Comparison of ENCODE assay signal across 25 mouse cellular contexts in genomic region chr6:147794351-147794750, GRCm38 (mm10).
DNase-seq lines count a peak whose midpoint lies in the region; ATAC-seq and TF ChIP-seq lines count a peak whose summit lies in the region.
"Had no signal": no experiment of that assay in that cellular context is flagged by ENCODE, and none has a peak within 500 bp of the region (broad histone marks: within the 10 kb centered on the region; RNA-seq: fewer than 3 reads in every experiment).

No protein-coding gene starts in this region.

- intact Hi-C loops in heart, postnatal 14 days (cut with DNase I) = no loop called here

- 63% methylated on average over 4 of the region's 4 CpGs for WGBS in embryonic facial prominence, embryonic 14.5 days
- WGBS in embryonic facial prominence, embryonic 10.5 days = 71% methylated on average over 4 of the region's 4 CpGs
- WGBS in lung, adult 2 months = 80% methylated on average over 4 of the region's 4 CpGs

- no peaks in the 10 kb centered on the region for H3K36me3 ChIP-seq in embryonic facial prominence, embryonic 14.5 days (ENCODE audit: control insufficient read depth, insufficient read depth, low read length)
- H3K36me3 ChIP-seq in embryonic facial prominence, embryonic 10.5 days (replicated peaks) = no peaks in the 10 kb centered on the region
- H3K36me3 ChIP-seq: embryonic facial prominence, embryonic 12.5 days; forebrain, embryonic 12.5 days; forebrain, embryonic 15.5 days; hindbrain, embryonic 10.5 days; hindbrain, embryonic 13.5 days had no signal

- peaks cover 5% of the 10 kb centered on the region; the same call in 1 of the 2 replicates for H3K4me1 ChIP-seq in embryonic facial prominence, embryonic 14.5 days (ENCODE audit: control insufficient read depth, insufficient read depth, low read length)
- no peaks in the 10 kb centered on the region for H3K4me1 ChIP-seq in embryonic facial prominence, embryonic 10.5 days
- no peaks in the 10 kb centered on the region for H3K4me1 ChIP-seq in lung, adult 2 months (ENCODE audit: control insufficient read depth, insufficient read depth, low read length)
- H3K4me1 ChIP-seq: embryonic facial prominence, embryonic 12.5 days; forebrain, embryonic 12.5 days; forebrain, embryonic 15.5 days; hindbrain, embryonic 10.5 days; hindbrain, embryonic 13.5 days had no signal

- no peak for TF ChIP-seq CTCF in lung, adult 2 months (IDR thresholded peaks at IDR 0.05; ENCODE audit: insufficient read depth, low read length)

- H3K27ac ChIP-seq in embryonic facial prominence, embryonic 14.5 days (replicated peaks; ENCODE audit: low read depth, low read length) = no peak overlapping the region
- H3K27ac ChIP-seq in embryonic facial prominence, embryonic 10.5 days (replicated peaks) = no peak overlapping the region
- H3K27ac ChIP-seq: embryonic facial prominence, embryonic 12.5 days; forebrain, embryonic 12.5 days; forebrain, embryonic 15.5 days; hindbrain, embryonic 10.5 days; hindbrain, embryonic 13.5 days had no signal

- ATAC-seq in embryonic facial prominence, embryonic 14.5 days (ENCODE audit: low read depth) = no peak
- ATAC-seq: CD4-positive, CD25-positive, alpha-beta regulatory T cell, adult 4 months; forebrain, embryonic 15.5 days; hindbrain, embryonic 16.5 days; inflammation-experienced regulatory T-cells, adult 6 months; intestine, postnatal 0 days; Patski had no signal

- no peaks in the 10 kb centered on the region for H3K9me3 ChIP-seq in embryonic facial prominence, embryonic 14.5 days (ENCODE audit: control insufficient read depth, low read length)
- no peaks in the 10 kb centered on the region for H3K9me3 ChIP-seq in embryonic facial prominence, embryonic 10.5 days
- H3K9me3 ChIP-seq: embryonic facial prominence, embryonic 12.5 days; forebrain, embryonic 12.5 days; forebrain, embryonic 15.5 days; hindbrain, embryonic 10.5 days; hindbrain, embryonic 13.5 days had no signal

- H3K27me3 ChIP-seq in embryonic facial prominence, embryonic 14.5 days (replicated peaks; ENCODE audit: control insufficient read depth, insufficient read depth, low read length) = 0 out of 2 replicates have a peak, but pooled peaks cover under 1% of the 10 kb centered on the region
- H3K27me3 ChIP-seq in embryonic facial prominence, embryonic 10.5 days (replicated peaks; ENCODE audit: low read depth, poor library complexity, severe bottlenecking) = no peaks in the 10 kb centered on the region
- H3K27me3 ChIP-seq: embryonic facial prominence, embryonic 12.5 days; forebrain, embryonic 12.5 days; forebrain, embryonic 15.5 days; hindbrain, embryonic 13.5 days had no signal

- no peak for TF ChIP-seq POLR2A in lung, adult 2 months (IDR thresholded peaks at IDR 0.05; ENCODE audit: borderline replicate concordance, extremely low read depth, low read depth, low read length)

- H3K4me3 ChIP-seq in embryonic facial prominence, embryonic 14.5 days (ENCODE audit: low read depth, low read length) = no peak overlapping the region
- H3K4me3 ChIP-seq in embryonic facial prominence, embryonic 10.5 days = no peak overlapping the region
- no peak overlapping the region for H3K4me3 ChIP-seq in lung, adult 2 months (replicated peaks; ENCODE audit: extremely low read depth, low read depth, low read length)
- H3K4me3 ChIP-seq: embryonic facial prominence, embryonic 12.5 days; erythroblast, embryonic 14.5 days; forebrain, embryonic 12.5 days; forebrain, embryonic 15.5 days; hindbrain, embryonic 10.5 days; hindbrain, embryonic 13.5 days had no signal

- no peak overlapping the region for H3K4me2 ChIP-seq in embryonic facial prominence, embryonic 14.5 days (ENCODE audit: low read depth, low read length)
- H3K4me2 ChIP-seq: embryonic facial prominence, embryonic 12.5 days; forebrain, embryonic 12.5 days; forebrain, embryonic 15.5 days; heart, embryonic 11.5 days; hindbrain, embryonic 13.5 days had no signal

- DNase-seq in embryonic facial prominence, embryonic 14.5 days (ENCODE audit: low spot score) = peak; percentile 42
- DNase-seq in embryonic facial prominence, embryonic 10.5 days (ENCODE audit: low spot score) = no peak
- peak; percentile 66 for DNase-seq in 3T3-L1 (ENCODE audit: low read depth, low spot score)
- DNase-seq in NIH3T3 (ENCODE audit: low read depth) = peak; percentile 37
- DNase-seq in heart, postnatal 14 days = no peak
- DNase-seq in lung, adult 2 months = no peak
- DNase-seq: adrenal gland, postnatal 10 days; adrenal gland, postnatal 36 days; cerebellum, adult 18-20 months; cerebellum, adult 9-10 months; gastrocnemius, postnatal 14 days; heart, adult 11 months; heart, postnatal 36 days had no signal

- H3K9ac ChIP-seq in embryonic facial prominence, embryonic 14.5 days (ENCODE audit: low read depth, low read length) = no peak overlapping the region
- H3K9ac ChIP-seq: embryonic facial prominence, embryonic 12.5 days; forebrain, embryonic 12.5 days; forebrain, embryonic 15.5 days; hindbrain, embryonic 13.5 days had no signal

Comparison
In these comparisons a context has a peak if more than half of its experiments do, and no peak if none do; other contexts are left out.
1. DNase-seq: peak in embryonic facial prominence, embryonic 14.5 days (single experiment), 3T3-L1 (single experiment) and NIH3T3 (single experiment); none in embryonic facial prominence, embryonic 10.5 days (single experiment), heart, postnatal 14 days (0 of 2) and lung, adult 2 months (single experiment).